Mouse (Mus musculus) forebrain, embryonic 14.5 days (tissue): Measurements from ENCODE around the gene Psma2. TPM values are rescaled to one million over a fixed set of nuclear protein-coding genes. Genes with fewer than 3 reads are reported as not detected.

ENCODE experiments used
- ATAC-seq: fragments of 200-750 bp; cut with Nextera tagmentation; 2 replicates; pipeline ENCODE4 v1.8.0; 2017; ENCODE audit warnings: mild to moderate bottlenecking, moderate library complexity
- DNase-seq: peaks from one replicate; pipeline ENCODE4 v3.0.0-alpha.2; 2015; ENCODE audit warnings: low spot score
- H3K27ac ChIP-seq: fragments of 300-500 bp; sonication (generic); 2 replicates; pipeline ENCODE4 v1.5.1; 2014; ENCODE audit warnings: low read depth, mild to moderate bottlenecking, control low read depth, low read length, moderate library complexity
- H3K27me3 ChIP-seq: fragments of 300-500 bp; sonication (generic); replicated peaks from 2 replicates; pipeline ENCODE4 v1.6.1; 2014; ENCODE audit warnings: low read length, control low read depth, mixed read lengths; ENCODE audit not compliant: control insufficient read depth, insufficient read depth
- H3K36me3 ChIP-seq: fragments of 300-500 bp; sonication (generic); 2 replicates; pipeline ENCODE4 v1.6.1; 2014; ENCODE audit warnings: low read length, control low read depth; ENCODE audit not compliant: control insufficient read depth, insufficient read depth
- H3K4me1 ChIP-seq: fragments of 300-500 bp; sonication (generic); 2 replicates; pipeline ENCODE4 v1.6.1; 2014; ENCODE audit warnings: antibody characterized with exemption, low read length, control low read depth; ENCODE audit not compliant: control insufficient read depth, insufficient read depth
- H3K4me2 ChIP-seq: fragments of 300-500 bp; sonication (generic); 2 replicates; pipeline ENCODE4 v1.6.1; 2014; ENCODE audit warnings: mild to moderate bottlenecking, control low read depth, low read length
- H3K4me3 ChIP-seq: fragments of 300-500 bp; sonication (generic); 2 replicates; pipeline ENCODE4 v1.5.1; 2014; ENCODE audit warnings: low read depth, low read length, control low read depth
- H3K9ac ChIP-seq: fragments of 300-500 bp; sonication (generic); 2 replicates; pipeline ENCODE4 v1.6.1; 2014; ENCODE audit warnings: mild to moderate bottlenecking, low read length, control low read depth, moderate library complexity
- H3K9me3 ChIP-seq: fragments of 300-500 bp; sonication (generic); replicated peaks from 2 replicates; pipeline ENCODE4 v1.6.1; 2016; ENCODE audit warnings: low read length, control low read depth, mixed read lengths; ENCODE audit not compliant: control insufficient read depth
- WGBS: fragments of 180-500 bp; shearing (Covaris S2); extraction: QIAGEN DNeasy Blood & Tissue Kit; methylation state at CpG from one replicate; pipeline ENCODE4 v1.1.7; 2014; 5-methylcytosine and 5-hydroxymethylcytosine counted together
- polyA plus RNA-seq: library from polyadenylated mRNA; unstranded; fragments of >200 nt; fragmentation: Nextera tagmentation; extraction: Ambion mirVana; gene quantifications from 2 replicates; pipeline ENCODE4 v1.2.1, GENCODE M21; 2014

Gene Psma2
- 211 and 245 TPM in 2 replicates for polyA plus RNA-seq

DNA sequence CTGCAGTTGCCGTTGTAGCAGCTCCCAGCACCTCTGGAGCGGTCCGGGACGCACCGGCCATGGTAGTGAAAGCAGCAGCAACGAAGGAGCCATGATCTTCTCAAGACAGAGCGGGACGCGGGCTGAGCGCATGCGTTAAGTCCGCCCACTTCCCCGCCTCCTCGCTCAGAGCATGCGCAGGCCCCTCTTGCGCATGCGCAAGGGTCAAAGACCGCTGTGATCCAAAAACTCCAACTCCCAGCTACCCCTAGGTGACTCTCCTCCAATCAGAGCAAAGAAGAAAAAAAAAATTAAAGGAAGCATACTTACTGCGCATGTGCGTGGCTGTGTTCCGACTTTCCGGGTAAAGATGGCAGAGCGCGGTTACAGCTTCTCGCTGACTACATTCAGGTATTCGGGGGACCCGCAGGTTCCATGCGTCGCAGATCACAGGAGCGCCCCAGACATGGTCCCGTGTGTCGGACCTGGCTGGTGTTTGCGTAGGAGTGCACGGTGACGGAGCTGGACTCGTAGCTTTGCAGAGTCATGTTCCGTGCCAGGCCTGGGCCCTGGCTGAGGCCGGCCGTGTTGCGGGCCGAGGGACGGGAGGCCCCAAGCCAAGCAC lies at the start of gene Psma2, which contains the start of gene Mrpl32:
Psma2 (plus strand) TSS at position 315 of the 604 bp plus-strand sequence.
Mrpl32 (minus strand) TSS at position 240 of the 604 bp plus-strand sequence.
- peak; percentile 99 for DNase-seq
- Histone ChIP-seq H3K4me2 (peak within 1 kb of the TSS; percentile 70), H3K27me3 (no peaks in the 10 kb centered on the region), H3K9ac (peak within 1 kb of the TSS; percentile 86), H3K4me1 (peaks cover 2% of the 10 kb centered on the region; the same call in 1 of the 2 replicates), H3K4me3 (peak within 1 kb of the TSS; percentile 82), H3K27ac (no peak within 1 kb of the TSS), H3K36me3 (peaks cover 28% of the 10 kb centered on the region), H3K9me3 (no peaks in the 10 kb centered on the region)
- ATAC-seq, result peak; percentile 98
- under 1% methylated on average over 42 of the region's 42 CpGs for WGBS

GRCm38 (mm10) chr13:14574128-14574527 lies 38.9 kb upstream of the Psma2 start:
- ATAC-seq (no peak), DNase-seq (no peak)
- Histone ChIP-seq H3K27me3 (no peaks in the 10 kb centered on the region), H3K9me3 (no peaks in the 10 kb centered on the region), H3K9ac (no peak overlapping the region), H3K27ac (no peak overlapping the region), H3K36me3 (no peaks in the 10 kb centered on the region), H3K4me1 (no peaks in the 10 kb centered on the region), H3K4me3 (no peak overlapping the region), H3K4me2 (no peak overlapping the region)

- no peak overlapping the region for H3K9ac ChIP-seq
- DNase-seq (no peak), ATAC-seq (no peak)
- WGBS, result 78% methylated on average over 3 of the region's 3 CpGs
- H3K4me2 ChIP-seq, result no peak overlapping the region
- H3K36me3 ChIP-seq, result no peaks in the 10 kb centered on the region
- H3K9me3 ChIP-seq, result no peaks in the 10 kb centered on the region
- H3K27me3 ChIP-seq, result no peaks in the 10 kb centered on the region
- no peak overlapping the region for H3K27ac ChIP-seq
- H3K4me1 ChIP-seq, result no peaks in the 10 kb centered on the region
- no peak overlapping the region for H3K4me3 ChIP-seq
Measured at GRCm38 (mm10) chr13:14580392-14580791, 32.6 kb upstream of the Psma2 start.

GRCm38 (mm10) chr13:14602744-14603143 lies 10.3 kb upstream of the Psma2 start:
- Histone ChIP-seq H3K9ac (no peak overlapping the region), H3K9me3 (no peaks in the 10 kb centered on the region), H3K36me3 (no peaks in the 10 kb centered on the region), H3K27me3 (no peaks in the 10 kb centered on the region), H3K4me3 (no peak overlapping the region), H3K4me2 (no peak overlapping the region), H3K27ac (no peak overlapping the region), H3K4me1 (no peaks in the 10 kb centered on the region)
- 98% methylated on average over 2 of the region's 2 CpGs for WGBS
- DNase-seq (no peak), ATAC-seq (no peak)

- Histone ChIP-seq H3K4me2 (no peak overlapping the region), H3K4me1 (peaks cover 2% of the 10 kb centered on the region; the same call in 1 of the 2 replicates), H3K27me3 (no peaks in the 10 kb centered on the region), H3K9ac (no peak overlapping the region), H3K4me3 (no peak overlapping the region), H3K36me3 (peaks cover 14% of the 10 kb centered on the region), H3K9me3 (no peaks in the 10 kb centered on the region), H3K27ac (no peak overlapping the region)
- no peak for DNase-seq
- ATAC-seq, result no peak
Measured at GRCm38 (mm10) chr13:14607616-14608015, 5.4 kb upstream of the Psma2 start.

DNA sequence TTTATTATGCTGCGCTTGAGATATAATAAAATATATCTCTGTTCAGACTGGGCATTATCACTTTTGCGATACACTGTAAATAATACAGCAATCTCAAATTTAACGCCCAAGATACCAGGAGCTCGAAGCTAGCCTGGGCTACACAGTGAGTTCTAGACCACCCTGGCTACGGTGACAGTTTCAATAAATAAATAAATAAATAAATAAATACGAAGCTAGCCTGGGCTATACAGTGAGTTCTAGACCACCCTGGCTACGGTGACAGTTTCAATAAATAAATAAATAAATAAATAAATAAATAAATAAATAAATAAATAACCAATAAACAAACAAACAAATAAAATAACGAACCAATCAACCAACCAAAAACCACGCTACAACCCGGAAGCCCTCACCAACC lies 577 bp upstream of the Psma2 start:
- peak overlapping the region; percentile 59 for H3K4me2 ChIP-seq
- peaks cover 2% of the 10 kb centered on the region; the same call in 1 of the 2 replicates for H3K4me1 ChIP-seq
- H3K4me3 ChIP-seq, result peak overlapping the region; percentile 82
- H3K27ac ChIP-seq, result no peak overlapping the region
- DNase-seq (no peak), ATAC-seq (peak; percentile 63)
- H3K36me3 ChIP-seq, result peaks cover 24% of the 10 kb centered on the region
- no peaks in the 10 kb centered on the region for H3K9me3 ChIP-seq
- H3K9ac ChIP-seq, result peak overlapping the region; percentile 70
- no peaks in the 10 kb centered on the region for H3K27me3 ChIP-seq
- WGBS, result 8% methylated on average over 10 of the region's 10 CpGs

DNA sequence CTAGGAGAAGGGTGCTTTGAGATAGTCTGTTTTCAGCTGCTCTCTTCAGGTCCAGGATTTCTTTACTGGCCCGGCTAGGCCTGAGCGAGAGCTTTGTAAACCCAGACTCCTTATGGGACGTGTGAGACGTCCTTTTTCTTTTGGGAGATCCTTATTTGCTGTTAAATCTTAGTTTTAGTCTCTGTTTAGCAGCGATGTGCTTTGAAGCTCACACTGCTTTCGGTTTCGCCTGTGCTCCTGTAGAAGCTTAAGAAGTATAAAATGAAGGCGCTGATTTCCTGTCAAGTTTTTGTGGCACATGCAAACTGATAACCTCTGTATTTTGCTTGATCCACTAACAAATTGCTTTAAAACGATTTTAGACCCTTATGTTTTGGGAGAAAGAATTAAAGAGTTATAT lies 513 bp downstream of the Psma2 start:
- 1% methylated on average over 9 of the region's 9 CpGs for WGBS
- no peak for ATAC-seq
- Histone ChIP-seq H3K4me1 (peaks cover 2% of the 10 kb centered on the region; the same call in 1 of the 2 replicates), H3K36me3 (peaks cover 30% of the 10 kb centered on the region), H3K4me2 (peak overlapping the region; percentile 70), H3K9ac (peak overlapping the region; percentile 86), H3K4me3 (peak overlapping the region; percentile 82), H3K27ac (no peak overlapping the region), H3K9me3 (no peaks in the 10 kb centered on the region), H3K27me3 (no peaks in the 10 kb centered on the region)
- DNase-seq, result no peak

DNA sequence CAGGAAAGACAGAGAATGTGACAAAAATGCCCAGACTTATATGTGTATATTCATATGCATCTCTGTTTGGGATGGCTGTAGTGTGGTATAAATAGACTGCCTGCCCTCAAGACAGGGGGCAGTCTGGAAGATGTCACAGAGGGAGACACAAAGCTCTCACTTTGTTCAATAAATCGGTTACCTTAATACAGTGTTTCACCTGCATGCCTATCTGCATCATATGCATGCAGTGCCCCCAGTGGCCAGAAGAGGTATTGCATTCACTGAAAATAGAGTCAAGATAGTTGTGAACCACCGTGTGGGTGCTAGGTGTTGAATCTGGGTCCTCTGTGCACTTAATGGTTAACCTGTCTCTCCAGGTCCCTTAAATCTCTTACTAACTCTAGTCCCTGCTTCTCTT lies 5.7 kb downstream of the Psma2 start:
- Histone ChIP-seq H3K4me3 (no peak overlapping the region), H3K9me3 (no peaks in the 10 kb centered on the region), H3K4me2 (no peak overlapping the region), H3K36me3 (peaks cover 57% of the 10 kb centered on the region), H3K27ac (no peak overlapping the region), H3K4me1 (no peaks in the 10 kb centered on the region), H3K27me3 (no peaks in the 10 kb centered on the region), H3K9ac (no peak overlapping the region)
- WGBS, result 41% methylated on average over 2 of the region's 2 CpGs
- DNase-seq, result peak; percentile 74
- peak; percentile 66 for ATAC-seq
